Mouse (Mus musculus) neural tube, embryonic 10.5 days (tissue): ENCODE measurements around the gene Il1rapl2.
A peak's percentile ranks its signal among the peaks of the same experiment; 100 is the strongest.
"Not testable (repeated sequence)": the region's sequence is repeated elsewhere in the genome, so short reads cannot be mapped to it uniquely, and the experiment has no call there.

Experiments used
- DNase-seq: peaks from one replicate; pipeline ENCODE4 v3.0.0-alpha.2; 2017; ENCODE audit warnings: low spot score; ENCODE audit errors: extremely low spot score

The Il1rapl2 gene

DNA sequence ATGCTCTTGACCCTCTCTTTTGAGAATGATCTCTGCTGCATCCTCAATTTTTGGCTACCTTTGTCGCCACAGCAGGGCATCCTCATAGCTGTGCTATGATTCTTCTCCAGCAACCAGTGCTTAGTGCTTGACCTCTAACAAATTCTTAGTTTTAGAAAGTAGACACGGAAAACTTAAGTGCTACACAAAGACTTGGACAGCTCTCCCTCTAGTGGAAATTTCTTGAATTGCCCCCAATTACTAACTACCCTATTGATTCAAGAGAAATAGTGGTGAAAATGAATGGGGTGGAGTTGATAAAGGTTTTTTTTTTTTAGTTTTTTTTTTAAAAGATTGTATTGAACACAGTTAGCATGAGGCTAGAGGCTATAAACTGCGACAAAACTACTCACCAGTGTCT, 599.7 kb downstream of the Il1rapl2 start:
- DNase-seq: peak; percentile 12

DNA sequence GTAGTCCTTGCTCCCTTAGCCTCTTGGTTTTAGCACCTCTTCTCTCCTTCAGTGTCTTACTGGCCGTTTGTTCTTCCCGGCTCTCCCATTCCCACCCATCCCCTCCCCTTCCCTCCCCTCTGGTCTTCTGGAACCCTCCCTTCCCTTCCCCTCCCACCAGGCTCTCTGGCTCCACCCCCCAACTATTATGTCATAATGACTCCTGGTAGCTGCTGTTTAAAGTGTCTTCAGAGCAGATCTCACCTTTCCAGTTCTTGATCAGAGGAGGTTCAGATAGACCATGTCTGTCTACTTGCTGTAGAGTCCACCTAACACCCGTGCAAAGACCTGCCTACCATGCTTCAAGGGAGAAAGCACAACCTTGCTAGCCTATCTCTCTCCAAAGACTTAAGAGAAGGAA, 639.1 kb downstream of the Il1rapl2 start, which contains the start of gene Tex13a:
TSS of gene Tex13a (minus strand) at position 101 of the 400 bp plus-strand sequence.
- no peak for DNase-seq

DNA sequence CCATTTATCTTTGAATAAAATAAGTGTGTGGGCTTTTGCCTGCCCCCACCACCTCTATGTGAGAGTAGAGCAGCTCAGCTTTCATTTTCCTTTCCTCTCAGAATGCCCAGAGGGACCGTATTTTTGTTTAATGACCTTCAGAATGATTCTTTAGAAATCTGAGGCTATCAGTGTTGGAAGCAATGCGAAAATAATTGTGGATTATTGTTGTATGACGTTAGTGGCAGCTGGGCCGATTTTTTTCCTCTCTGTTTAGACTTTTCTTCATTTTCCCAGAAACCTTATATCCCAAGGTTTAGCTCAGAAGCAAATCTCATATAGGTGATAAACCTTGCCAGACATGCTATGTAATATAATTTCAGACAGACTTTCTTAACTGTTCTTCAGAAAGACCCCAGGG, 664.2 kb downstream of the Il1rapl2 start:
- no peak for DNase-seq

DNA sequence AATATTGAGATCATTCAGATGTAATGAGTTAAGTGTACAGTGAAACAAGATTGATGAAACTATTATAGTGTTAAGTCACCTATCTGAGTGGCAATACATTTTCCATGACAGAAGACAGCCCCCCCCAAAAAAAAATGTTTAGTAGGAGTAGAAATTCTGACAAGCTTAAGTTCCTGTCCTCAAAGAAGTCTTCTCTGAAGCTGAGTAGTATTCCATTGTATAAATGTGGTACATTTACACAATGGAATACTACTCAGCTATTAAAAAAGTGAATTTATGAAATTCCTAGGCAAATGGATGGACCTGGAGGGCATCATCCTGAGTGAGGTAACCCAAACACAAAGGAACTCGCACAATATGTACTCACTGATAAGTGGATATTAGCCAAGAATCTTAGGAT, 778.3 kb downstream of the Il1rapl2 start:
- not testable (repeated sequence) for DNase-seq

DNA sequence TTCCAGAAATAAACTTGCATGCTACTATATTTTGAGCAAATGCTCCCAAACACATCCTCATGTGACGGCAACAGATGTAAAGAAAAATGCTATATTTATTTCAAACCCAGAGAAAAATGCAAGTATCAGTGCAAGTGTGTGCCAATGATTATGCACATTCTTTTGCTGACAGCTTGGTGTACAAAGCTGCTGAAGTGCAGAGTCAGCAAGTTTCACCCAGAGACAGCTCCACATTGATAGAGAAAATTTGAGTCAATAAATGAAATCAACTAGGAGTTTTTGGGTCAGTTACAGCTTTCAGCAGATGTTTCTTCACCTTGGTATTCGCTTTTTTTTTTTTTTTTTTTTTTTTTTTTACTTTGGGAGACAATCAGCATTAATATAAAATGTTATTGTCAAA, 863.4 kb downstream of the Il1rapl2 start:
- no peak for DNase-seq

DNA sequence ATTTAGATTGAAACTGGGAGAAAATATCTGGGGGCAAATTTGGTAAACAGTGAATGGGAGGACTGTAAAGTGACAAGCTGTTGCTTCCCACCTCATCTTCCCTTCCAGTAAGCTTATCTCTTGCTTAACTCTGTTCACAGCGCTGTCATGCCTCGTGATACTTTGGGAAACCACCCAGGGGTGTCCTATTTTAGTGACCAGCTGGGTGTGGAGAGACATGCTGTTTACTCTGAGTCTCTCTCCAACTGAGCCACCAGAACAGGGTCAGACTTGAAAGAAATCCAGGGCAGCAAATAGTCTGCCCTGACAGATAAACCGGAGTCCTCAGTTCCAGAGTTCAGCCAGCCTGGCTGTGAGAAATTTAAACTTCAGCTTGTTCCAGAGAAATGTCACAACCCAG, 867.5 kb downstream of the Il1rapl2 start:
- DNase-seq: no peak

DNA sequence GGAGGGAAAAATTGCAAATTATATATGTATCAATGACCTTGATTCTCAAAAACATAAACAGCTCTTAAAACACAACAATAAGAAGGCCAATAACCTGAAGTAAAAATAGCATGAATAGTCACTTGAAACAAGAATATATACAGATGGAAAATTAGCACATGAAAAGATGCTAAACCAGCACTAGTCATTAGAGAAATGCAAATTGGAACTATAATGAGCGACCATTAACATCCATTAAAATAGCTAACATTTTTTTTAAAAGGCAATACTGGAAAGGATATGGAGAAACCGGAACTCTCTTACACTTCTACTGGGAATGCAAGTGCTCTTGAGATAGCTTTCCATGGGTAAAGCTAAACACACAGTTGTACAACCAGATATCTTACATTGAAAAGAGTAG, 879.4 kb downstream of the Il1rapl2 start:
- no peak for DNase-seq

DNA sequence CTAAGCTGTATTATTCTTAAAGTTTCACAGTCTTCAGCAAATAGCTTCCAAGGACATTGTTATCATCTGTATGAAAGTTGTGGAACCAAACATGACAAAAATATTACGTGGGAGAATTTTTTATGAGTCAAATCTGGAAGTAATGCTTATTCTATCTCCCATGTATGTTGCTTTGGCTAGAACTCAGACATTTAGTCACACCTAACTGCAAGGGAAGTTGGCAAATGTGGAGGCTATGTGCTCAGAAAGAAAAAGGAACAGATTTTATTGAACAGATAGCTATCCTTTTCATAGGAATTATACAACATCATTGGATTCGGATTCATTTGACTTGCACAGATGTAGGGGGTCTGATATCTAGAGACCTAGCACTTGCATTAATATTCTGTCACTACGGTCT, 908.1 kb downstream of the Il1rapl2 start:
- DNase-seq: no peak

DNA sequence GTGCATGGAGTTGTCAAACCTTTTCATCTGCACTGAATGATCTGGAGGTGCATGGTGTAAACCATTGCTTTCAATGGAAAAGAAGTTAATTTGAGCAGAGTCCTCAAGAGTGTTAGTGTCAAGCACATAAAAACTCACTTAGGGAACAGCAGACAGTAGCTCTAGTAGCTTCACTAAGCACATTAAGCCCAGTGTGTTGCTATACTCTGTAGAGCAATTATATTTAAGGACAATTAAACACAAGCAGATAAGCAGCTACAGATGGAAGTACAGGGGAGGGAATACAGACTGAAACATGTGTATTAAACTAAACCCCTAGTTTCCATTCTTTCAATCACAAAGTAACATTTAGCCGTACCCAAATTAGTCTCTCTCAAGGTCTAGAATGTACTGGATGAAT, 930.1 kb downstream of the Il1rapl2 start:
- no peak for DNase-seq

DNA sequence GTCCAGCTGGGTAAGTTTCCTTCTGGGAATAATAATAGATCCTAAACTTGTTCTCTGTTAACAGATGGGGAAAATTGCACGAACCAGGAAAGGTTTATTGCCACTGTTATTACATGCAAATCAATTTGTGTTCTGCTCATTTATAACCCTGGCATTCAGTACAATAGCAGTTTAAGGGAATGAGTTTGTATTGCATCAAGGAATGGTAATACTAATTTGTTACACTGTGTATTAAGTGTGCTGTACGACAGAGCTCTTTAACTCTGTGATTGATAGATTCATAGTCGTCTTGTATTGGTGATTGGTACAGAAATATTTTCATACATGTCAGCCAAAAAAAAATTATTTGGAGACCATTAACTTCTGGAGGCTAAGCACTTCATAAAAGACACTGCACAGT, 934.6 kb downstream of the Il1rapl2 start:
- DNase-seq: no peak

DNA sequence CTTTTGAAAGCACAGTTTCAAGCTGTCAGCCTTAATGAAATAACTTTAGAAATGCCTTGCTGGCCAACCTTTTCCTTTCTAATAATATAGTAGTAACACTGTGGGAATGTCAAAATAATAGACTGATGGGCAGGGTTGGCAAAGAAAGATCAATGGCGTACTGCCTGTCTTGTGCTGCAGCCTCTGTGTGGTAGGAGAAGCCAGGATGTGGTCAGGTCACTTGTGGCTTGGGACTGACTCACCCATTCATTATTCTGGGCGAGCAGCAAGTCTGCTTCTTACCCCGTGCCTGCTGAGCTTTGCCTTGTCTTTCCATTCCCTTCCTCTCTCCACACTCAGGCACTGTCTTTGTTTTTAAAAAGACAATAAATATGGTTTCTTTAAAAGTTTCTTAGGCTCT, 1049.7 kb downstream of the Il1rapl2 start:
- no peak for DNase-seq

DNA sequence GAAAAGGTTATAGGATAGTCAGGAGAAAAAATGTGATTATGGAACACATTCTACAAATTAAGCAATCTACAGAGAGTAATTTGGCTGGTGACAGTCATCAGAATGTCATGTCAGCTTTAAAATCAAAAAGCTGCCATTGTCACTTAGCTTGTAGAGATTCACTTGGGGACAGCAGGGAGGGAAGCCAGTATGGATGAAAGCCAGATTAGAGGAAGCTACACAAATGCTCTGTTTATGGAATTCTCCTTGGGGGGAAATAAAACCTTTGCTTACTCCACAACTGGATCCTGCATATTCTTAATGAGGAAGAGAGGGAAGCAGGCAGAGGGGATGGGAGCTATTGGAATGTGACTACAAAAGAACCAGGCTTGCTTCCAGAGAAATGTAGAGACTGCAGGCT, 1054.9 kb downstream of the Il1rapl2 start:
- no peak for DNase-seq

DNA sequence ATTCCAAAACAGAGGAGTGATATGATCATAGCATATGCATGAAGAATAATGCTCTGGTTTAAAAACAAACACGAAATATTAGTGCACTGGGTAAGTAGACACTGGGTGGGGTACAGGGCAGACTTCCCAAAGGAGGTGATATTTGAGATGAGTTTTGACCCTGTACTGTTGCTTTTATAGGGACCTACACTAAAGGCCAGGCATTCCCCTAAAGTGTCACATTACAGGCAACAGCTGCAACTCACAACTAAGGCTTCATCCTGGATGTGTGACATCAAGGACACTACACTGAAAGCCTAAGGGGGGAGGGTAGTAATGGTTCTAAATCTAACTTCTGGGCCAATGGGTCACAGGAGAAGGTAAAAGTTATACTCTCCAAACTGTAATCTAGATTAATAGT, 1152.0 kb downstream of the Il1rapl2 start:
- no peak for DNase-seq

DNA sequence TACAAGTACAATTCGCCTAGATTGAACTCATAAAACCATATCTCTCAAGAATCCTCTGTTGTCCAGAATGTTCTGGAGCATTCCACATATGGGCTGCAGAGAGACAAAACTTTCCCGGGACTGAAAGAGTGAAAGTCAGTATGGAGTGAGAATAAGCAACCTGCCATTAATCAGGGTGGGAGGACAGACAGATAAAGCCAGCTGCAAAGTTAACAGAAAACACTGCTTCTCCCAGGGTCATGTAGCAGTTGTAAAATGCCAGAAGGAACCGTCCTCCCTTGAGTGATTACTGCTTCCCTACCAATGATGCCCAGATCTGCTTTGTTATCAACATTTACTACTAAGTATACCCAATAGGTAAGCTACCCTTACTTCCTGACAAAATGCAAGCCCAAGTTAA, 1230.5 kb downstream of the Il1rapl2 start:
- no peak for DNase-seq

DNA sequence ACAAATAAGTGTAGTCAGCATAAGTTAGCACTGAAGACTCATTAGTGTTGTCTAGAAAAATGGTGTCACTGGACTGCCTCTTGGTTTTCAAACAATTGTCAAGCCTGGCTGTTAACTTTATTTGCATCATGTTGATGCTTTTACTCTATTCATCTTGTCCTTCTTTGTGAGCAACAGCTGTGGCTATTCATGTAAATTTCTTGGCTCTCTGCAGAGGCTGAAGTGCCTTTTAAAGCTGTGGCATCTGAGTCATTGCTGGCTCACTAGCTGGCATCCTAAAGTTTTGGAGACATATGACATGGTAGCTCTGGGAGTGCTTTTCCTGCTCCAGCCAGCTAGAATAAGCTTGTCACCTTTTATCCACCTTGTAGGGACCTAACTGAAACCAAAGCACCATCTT, 1261.5 kb downstream of the Il1rapl2 start:
- DNase-seq: no peak

DNA sequence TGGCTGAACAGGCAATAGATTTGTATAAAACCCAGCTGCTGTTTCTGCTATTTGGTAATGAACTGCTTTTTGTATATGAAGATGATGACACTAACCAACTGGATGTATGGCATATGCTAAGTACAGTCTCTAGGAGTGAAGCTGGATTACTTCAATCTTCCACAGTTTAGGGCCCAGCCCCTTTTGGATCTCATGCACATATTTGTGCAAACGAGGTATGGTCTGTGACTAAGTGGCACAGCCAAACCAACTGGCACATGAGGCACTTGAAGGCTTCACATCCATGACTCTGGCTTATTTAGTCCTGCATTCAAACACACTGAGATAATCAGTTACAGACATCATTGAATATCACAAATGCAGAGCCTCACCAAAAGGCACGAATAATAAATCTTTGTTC, 1263.5 kb downstream of the Il1rapl2 start:
- no peak for DNase-seq

DNA sequence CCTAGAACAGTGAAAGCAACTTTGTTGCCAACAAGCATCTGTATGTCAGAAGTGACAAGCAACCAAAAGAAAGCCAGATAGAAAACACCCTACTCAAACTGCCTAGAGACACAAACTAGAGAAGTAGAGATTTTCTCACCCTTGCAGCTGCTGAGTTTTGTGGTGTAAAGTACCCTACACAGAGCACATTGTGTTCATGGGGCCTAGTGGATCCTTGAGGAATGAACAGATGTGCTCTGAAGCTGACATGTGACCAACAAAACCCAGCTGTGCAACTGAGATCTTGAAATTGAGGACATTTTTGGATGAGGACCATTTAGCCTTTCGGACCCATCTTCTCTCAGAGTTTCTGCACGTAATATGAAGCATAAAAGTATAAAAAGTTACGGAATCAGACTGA, 1268.0 kb downstream of the Il1rapl2 start:
- no peak for DNase-seq
